Mouse (Mus musculus) midbrain, embryonic 16.5 days (tissue): ENCODE measurements around the gene Nudcd2. TPM values are rescaled to one million over a fixed set of nuclear protein-coding genes. Genes with fewer than 3 reads are reported as not detected.

Experiments
- ATAC-seq: fragments of 200-750 bp; cut with Nextera tagmentation; 2 replicates; pipeline ENCODE4 v1.8.0; 2017; ENCODE audit warnings: moderate TSS enrichment
- H3K27ac ChIP-seq: fragments of 300-500 bp; sonication (generic); 2 replicates; pipeline ENCODE4 v1.5.1; 2014; ENCODE audit warnings: mild to moderate bottlenecking, low read length, mixed read lengths
- H3K27me3 ChIP-seq: fragments of 300-500 bp; sonication (generic); 2 replicates; pipeline ENCODE4 v1.6.1; 2014; ENCODE audit warnings: low read depth, low read length, mixed read lengths; ENCODE audit not compliant: control insufficient read depth, insufficient read depth
- H3K36me3 ChIP-seq: fragments of 300-500 bp; sonication (generic); 2 replicates; pipeline ENCODE4 v1.6.1; 2014; ENCODE audit warnings: mild to moderate bottlenecking, low read length, moderate library complexity, mixed read lengths; ENCODE audit not compliant: control insufficient read depth, insufficient read depth
- H3K4me1 ChIP-seq: fragments of 300-500 bp; sonication (generic); 2 replicates; pipeline ENCODE4 v1.6.1; 2014; ENCODE audit warnings: mild to moderate bottlenecking, low read length, mixed read lengths; ENCODE audit not compliant: control insufficient read depth, insufficient read depth
- H3K4me2 ChIP-seq: fragments of 300-500 bp; sonication (generic); 2 replicates; pipeline ENCODE4 v1.6.1; 2014; ENCODE audit warnings: mild to moderate bottlenecking, low read length, mixed read lengths
- H3K4me3 ChIP-seq: fragments of 300-500 bp; sonication (generic); 2 replicates; pipeline ENCODE4 v1.5.1; 2014; ENCODE audit warnings: low read depth, mild to moderate bottlenecking, low read length, moderate library complexity, mixed read lengths
- H3K9ac ChIP-seq: fragments of 300-500 bp; sonication (generic); 2 replicates; pipeline ENCODE4 v1.6.1; 2014; ENCODE audit warnings: low read depth, low read length, mixed read lengths
- H3K9me3 ChIP-seq: fragments of 300-500 bp; sonication (generic); replicated peaks from 2 replicates; pipeline ENCODE4 v1.6.1; 2014; ENCODE audit warnings: mild to moderate bottlenecking, low read length, mixed read lengths; ENCODE audit not compliant: control insufficient read depth, poor library complexity, severe bottlenecking
- WGBS: fragments of 180-500 bp; shearing (Covaris S2); extraction: QIAGEN DNeasy Blood & Tissue Kit; methylation state at CpG from one replicate; pipeline ENCODE4 v1.1.7; 2014; 5-methylcytosine and 5-hydroxymethylcytosine counted together
- polyA plus RNA-seq: library from polyadenylated mRNA; unstranded; fragments of >200 nt; fragmentation: Nextera tagmentation; extraction: Ambion mirVana; gene quantifications from 2 replicates; pipeline ENCODE4 v1.2.1, GENCODE M21; 2015

Gene Nudcd2
- 49.3 and 55.0 TPM in 2 replicates for polyA plus RNA-seq

GRCm38 (mm10) chr11:40733339-40734174, at the start of gene Nudcd2, which contains the start of gene Hmmr:
Nudcd2 (plus strand) TSS chr11:40733667.
Hmmr (minus strand) TSS chr11:40733422.
- H3K4me3 ChIP-seq = peak within 1 kb of the TSS; percentile 98
- ATAC-seq = peak; percentile 99
- H3K4me1 ChIP-seq = peaks cover 13% of the 10 kb centered on the region
- WGBS = under 1% methylated on average over 51 of the region's 52 CpGs
- H3K9me3 ChIP-seq = no peaks in the 10 kb centered on the region
- 0 out of 2 replicates have a peak, but pooled peaks cover 8% of the 10 kb centered on the region for H3K36me3 ChIP-seq
- H3K9ac ChIP-seq = peak within 1 kb of the TSS; percentile 88
- H3K27me3 ChIP-seq = no peaks in the 10 kb centered on the region
- peak within 1 kb of the TSS; percentile 79 for H3K27ac ChIP-seq
- H3K4me2 ChIP-seq = peak within 1 kb of the TSS; percentile 91

- Histone ChIP-seq H3K4me1 (peaks cover 36% of the 10 kb centered on the region), H3K4me3 (no peak overlapping the region), H3K9ac (no peak overlapping the region), H3K4me2 (no peak overlapping the region; the same call in 1 of the 2 replicates), H3K27me3 (no peaks in the 10 kb centered on the region), H3K36me3 (no peaks in the 10 kb centered on the region), H3K9me3 (no peaks in the 10 kb centered on the region), H3K27ac (no peak overlapping the region)
- no peak for ATAC-seq
- 80% methylated on average over 5 of the region's 5 CpGs for WGBS
These were observed 42.9 kb upstream of the Nudcd2 start for GRCm38 (mm10) chr11:40690444-40691127.

- Histone ChIP-seq H3K9me3 (no peaks in the 10 kb centered on the region), H3K36me3 (no peaks in the 10 kb centered on the region), H3K27me3 (no peaks in the 10 kb centered on the region), H3K27ac (peak overlapping the region; percentile 80), H3K4me2 (peak overlapping the region; percentile 99), H3K9ac (peak overlapping the region; percentile 79), H3K4me3 (peak overlapping the region; percentile 61), H3K4me1 (peaks cover 36% of the 10 kb centered on the region)
- under 1% methylated on average over 28 of the region's 28 CpGs for WGBS
- ATAC-seq = peak; percentile 79
These were observed 41.4 kb upstream of the Nudcd2 start for GRCm38 (mm10) chr11:40692101-40692509.

- peak; percentile 98 for ATAC-seq
- Histone ChIP-seq H3K9me3 (no peaks in the 10 kb centered on the region), H3K4me3 (peak overlapping the region; percentile 61), H3K4me2 (peak overlapping the region; percentile 99), H3K36me3 (no peaks in the 10 kb centered on the region), H3K27me3 (no peaks in the 10 kb centered on the region), H3K9ac (peak overlapping the region; percentile 79), H3K4me1 (peaks cover 36% of the 10 kb centered on the region), H3K27ac (peak overlapping the region; percentile 80)
- WGBS = under 1% methylated on average over 36 of the region's 36 CpGs
These were observed 40.7 kb upstream of the Nudcd2 start for GRCm38 (mm10) chr11:40692511-40693365.

GRCm38 (mm10) chr11:40693366-40693951, 40.0 kb upstream of the Nudcd2 start:
- Histone ChIP-seq H3K4me2 (peak overlapping the region; percentile 99), H3K9ac (peak overlapping the region; percentile 57; the same call in 1 of the 2 replicates), H3K36me3 (no peaks in the 10 kb centered on the region), H3K27ac (peak overlapping the region; percentile 54), H3K9me3 (no peaks in the 10 kb centered on the region), H3K4me1 (peaks cover 36% of the 10 kb centered on the region), H3K27me3 (no peaks in the 10 kb centered on the region), H3K4me3 (peak overlapping the region; percentile 61)
- no peak for ATAC-seq
- 1% methylated on average over 16 of the region's 16 CpGs for WGBS

- Histone ChIP-seq H3K36me3 (no peaks in the 10 kb centered on the region), H3K9me3 (no peaks in the 10 kb centered on the region), H3K9ac (peak overlapping the region; percentile 73), H3K27ac (peak overlapping the region; percentile 90), H3K4me2 (peak overlapping the region; percentile 99), H3K4me1 (peaks cover 34% of the 10 kb centered on the region), H3K4me3 (peak overlapping the region; percentile 61), H3K27me3 (no peaks in the 10 kb centered on the region)
- ATAC-seq = peak; percentile 61
- under 1% methylated on average over 31 of the region's 31 CpGs for WGBS
These were observed 39.0 kb upstream of the Nudcd2 start for GRCm38 (mm10) chr11:40694311-40695087.

- H3K27ac ChIP-seq = peak within 1 kb of the TSS; percentile 90
- peaks cover 30% of the 10 kb centered on the region for H3K4me1 ChIP-seq
- no peaks in the 10 kb centered on the region for H3K9me3 ChIP-seq
- H3K27me3 ChIP-seq = no peaks in the 10 kb centered on the region
- H3K4me2 ChIP-seq = peak within 1 kb of the TSS; percentile 99
- 87% methylated on average over 9 of the region's 9 CpGs for WGBS
- no peaks in the 10 kb centered on the region for H3K36me3 ChIP-seq
- H3K9ac ChIP-seq = peak within 1 kb of the TSS; percentile 73
- ATAC-seq = no peak
- peak within 1 kb of the TSS; percentile 61 for H3K4me3 ChIP-seq
These were observed 38.4 kb upstream of the Nudcd2 start, which contains the start of gene Mat2b for GRCm38 (mm10) chr11:40695103-40695502. Mat2b (minus strand) TSS chr11:40695203.
